Mouse (Mus musculus) forebrain, postnatal 0 days (tissue): ENCODE data around the gene Shisa2. TPM values are rescaled to one million over a fixed set of nuclear protein-coding genes. Genes with fewer than 3 reads are reported as not detected.

Experiments
- ATAC-seq: fragments of 200-750 bp; cut with Nextera tagmentation; 2 replicates; pipeline ENCODE4 v1.8.0; 2017; ENCODE audit warnings: mild to moderate bottlenecking, moderate library complexity
- DNase-seq: peaks from one replicate; pipeline ENCODE4 v3.0.0-alpha.2; 2015
- H3K27ac ChIP-seq: fragments of 300-500 bp; sonication (generic); 2 replicates; pipeline ENCODE4 v1.5.1; 2014; ENCODE audit warnings: low read depth, mild to moderate bottlenecking, antibody characterized with exemption, low read length, moderate library complexity, mixed read lengths
- H3K27me3 ChIP-seq: fragments of 300-500 bp; sonication (generic); 2 replicates; pipeline ENCODE4 v1.6.1; 2014; ENCODE audit warnings: mild to moderate bottlenecking, low read length, mixed read lengths; ENCODE audit not compliant: insufficient read depth
- H3K36me3 ChIP-seq: fragments of 300-500 bp; sonication (generic); 2 replicates; pipeline ENCODE4 v1.6.1; 2014; ENCODE audit warnings: mild to moderate bottlenecking, moderate library complexity; ENCODE audit not compliant: insufficient read depth
- H3K4me1 ChIP-seq: fragments of 300-500 bp; sonication (generic); 2 replicates; pipeline ENCODE4 v1.6.1; 2014; ENCODE audit warnings: antibody characterized with exemption; ENCODE audit not compliant: insufficient read depth
- H3K4me2 ChIP-seq: fragments of 300-500 bp; sonication (generic); 2 replicates; pipeline ENCODE4 v1.6.1; 2014; ENCODE audit warnings: low read depth, mild to moderate bottlenecking, moderate library complexity
- H3K4me3 ChIP-seq: fragments of 300-500 bp; sonication (generic); 2 replicates; pipeline ENCODE4 v1.5.1; 2014; ENCODE audit warnings: low read depth, low read length, mixed read lengths
- H3K9ac ChIP-seq: fragments of 300-500 bp; sonication (generic); 2 replicates; pipeline ENCODE4 v1.6.1; 2014; ENCODE audit warnings: mild to moderate bottlenecking
- H3K9me3 ChIP-seq: fragments of 300-500 bp; sonication (generic); 2 replicates; pipeline ENCODE4 v1.6.1; 2016; ENCODE audit warnings: low read length
- CTCF ChIP-seq: sonication (generic); IDR thresholded peaks from 2 replicates; pipeline ENCODE4 v1.5.1; 2016; ENCODE audit warnings: antibody characterized with exemption, control low read depth, low read depth
- WGBS: fragments of 180-500 bp; shearing (Covaris S2); extraction: QIAGEN DNeasy Blood & Tissue Kit; methylation state at CpG from one replicate; pipeline ENCODE4 v1.1.7; 2014; 5-methylcytosine and 5-hydroxymethylcytosine counted together
- polyA plus RNA-seq: library from polyadenylated mRNA; unstranded; fragments of >200 nt; fragmentation: Nextera tagmentation; extraction: Ambion mirVana; gene quantifications from 2 replicates; pipeline ENCODE4 v1.2.1, GENCODE M21; 2015
- total RNA-seq: library from RNA; depleted of rRNA; stranded (reverse); fragments of >200 nt; gene quantifications from 2 replicates; pipeline ENCODE4 v1.2.3, GENCODE M21; 2014

The Shisa2 gene
- total and polyA plus RNA-seq, 2 experiments from 2014 or later = 5.2 to 12.6 TPM

DNA sequence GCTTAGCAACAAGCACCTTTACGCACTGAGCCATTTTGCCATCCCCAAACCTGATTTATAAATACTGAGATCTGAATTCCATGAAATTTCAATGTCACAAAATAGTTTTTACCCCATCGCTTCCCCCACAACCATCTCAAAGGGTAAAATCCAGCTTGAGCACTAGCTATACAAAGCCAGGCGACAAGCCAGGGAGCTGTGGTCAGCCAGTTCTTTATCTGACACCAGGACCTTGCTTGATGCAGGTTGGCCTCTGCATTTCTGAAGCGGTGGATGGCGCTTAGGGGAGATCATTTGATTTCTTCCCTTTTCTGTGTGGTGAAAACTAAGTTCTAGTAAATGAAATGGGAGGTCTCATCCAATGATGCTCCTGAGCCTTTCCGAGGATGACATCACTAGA lies 7.0 kb downstream of the Shisa2 start:
- H3K4me3 ChIP-seq = no peak overlapping the region
- no peaks in the 10 kb centered on the region for H3K4me1 ChIP-seq
- no peak for ATAC-seq
- no peaks in the 10 kb centered on the region for H3K27me3 ChIP-seq
- 91% methylated on average over 6 of the region's 6 CpGs for WGBS
- no peak overlapping the region for H3K4me2 ChIP-seq
- H3K9ac ChIP-seq = no peak overlapping the region
- H3K36me3 ChIP-seq = no peaks in the 10 kb centered on the region
- DNase-seq = no peak
- no peak for TF ChIP-seq CTCF
- H3K9me3 ChIP-seq = no peaks in the 10 kb centered on the region
- H3K27ac ChIP-seq = no peak overlapping the region

DNA sequence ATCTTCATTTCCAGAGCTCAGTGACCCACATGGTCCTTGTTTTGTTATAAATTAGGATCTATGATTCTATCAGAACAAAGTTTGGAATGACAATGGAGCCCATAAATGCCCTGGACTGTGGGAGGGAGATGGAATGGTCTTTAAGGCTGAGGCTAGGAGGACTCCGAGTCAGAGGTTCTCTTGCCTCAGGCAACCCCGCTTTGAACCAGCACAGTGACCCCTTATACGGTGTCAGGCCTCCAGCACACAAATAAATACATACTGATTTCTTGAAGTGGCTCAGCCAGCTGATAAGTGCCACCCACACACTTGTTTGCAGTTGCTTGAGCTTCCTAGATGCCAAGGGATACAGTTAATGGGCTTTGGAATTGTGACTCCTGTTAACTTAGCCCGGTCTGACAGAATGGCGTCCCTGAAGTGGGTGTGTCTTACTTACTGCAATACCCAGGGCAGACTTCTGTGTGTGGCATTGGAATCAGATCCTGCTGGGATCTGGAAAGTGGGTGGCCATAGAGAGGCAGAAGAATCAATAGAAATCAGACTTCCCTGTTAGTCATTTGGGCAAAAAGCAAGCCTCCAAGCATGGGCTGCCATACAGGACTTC lies 8.3 kb downstream of the Shisa2 start:
- no peaks in the 10 kb centered on the region for H3K4me1 ChIP-seq
- TF ChIP-seq CTCF = no peak
- H3K27me3 ChIP-seq = no peaks in the 10 kb centered on the region
- no peak overlapping the region for H3K4me3 ChIP-seq
- WGBS = 71% methylated on average over 5 of the region's 5 CpGs
- no peak overlapping the region for H3K4me2 ChIP-seq
- DNase-seq (no peak), ATAC-seq (no peak)
- no peaks in the 10 kb centered on the region for H3K36me3 ChIP-seq
- H3K9me3 ChIP-seq = no peaks in the 10 kb centered on the region
- no peak overlapping the region for H3K9ac ChIP-seq
- H3K27ac ChIP-seq = no peak overlapping the region

DNA sequence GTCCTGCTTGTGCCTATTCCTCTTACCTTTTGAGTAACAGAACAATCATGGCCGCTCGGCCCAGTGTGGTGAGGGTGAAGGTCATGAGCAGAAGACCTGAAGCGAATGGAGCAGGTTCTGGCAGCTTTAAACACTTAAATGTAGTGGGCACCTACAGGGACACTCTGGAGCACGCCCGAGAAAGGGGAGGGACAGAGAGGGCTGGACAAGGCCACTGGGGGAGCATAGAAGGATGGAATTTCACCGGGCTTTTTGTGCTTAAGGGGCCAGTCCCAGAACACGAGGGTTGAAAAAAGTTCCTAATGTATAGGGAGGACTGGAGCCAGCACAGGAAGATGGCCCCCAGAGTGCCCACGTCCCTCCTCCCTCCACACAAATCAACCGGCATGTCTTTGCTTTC lies 8.9 kb downstream of the Shisa2 start:
- Histone ChIP-seq H3K9me3 (no peaks in the 10 kb centered on the region), H3K4me1 (no peaks in the 10 kb centered on the region), H3K4me2 (no peak overlapping the region), H3K27ac (no peak overlapping the region), H3K4me3 (no peak overlapping the region), H3K9ac (no peak overlapping the region), H3K27me3 (no peaks in the 10 kb centered on the region), H3K36me3 (no peaks in the 10 kb centered on the region)
- no peak for DNase-seq
- no peak for TF ChIP-seq CTCF
- 68% methylated on average over 9 of the region's 9 CpGs for WGBS
- no peak for ATAC-seq

DNA sequence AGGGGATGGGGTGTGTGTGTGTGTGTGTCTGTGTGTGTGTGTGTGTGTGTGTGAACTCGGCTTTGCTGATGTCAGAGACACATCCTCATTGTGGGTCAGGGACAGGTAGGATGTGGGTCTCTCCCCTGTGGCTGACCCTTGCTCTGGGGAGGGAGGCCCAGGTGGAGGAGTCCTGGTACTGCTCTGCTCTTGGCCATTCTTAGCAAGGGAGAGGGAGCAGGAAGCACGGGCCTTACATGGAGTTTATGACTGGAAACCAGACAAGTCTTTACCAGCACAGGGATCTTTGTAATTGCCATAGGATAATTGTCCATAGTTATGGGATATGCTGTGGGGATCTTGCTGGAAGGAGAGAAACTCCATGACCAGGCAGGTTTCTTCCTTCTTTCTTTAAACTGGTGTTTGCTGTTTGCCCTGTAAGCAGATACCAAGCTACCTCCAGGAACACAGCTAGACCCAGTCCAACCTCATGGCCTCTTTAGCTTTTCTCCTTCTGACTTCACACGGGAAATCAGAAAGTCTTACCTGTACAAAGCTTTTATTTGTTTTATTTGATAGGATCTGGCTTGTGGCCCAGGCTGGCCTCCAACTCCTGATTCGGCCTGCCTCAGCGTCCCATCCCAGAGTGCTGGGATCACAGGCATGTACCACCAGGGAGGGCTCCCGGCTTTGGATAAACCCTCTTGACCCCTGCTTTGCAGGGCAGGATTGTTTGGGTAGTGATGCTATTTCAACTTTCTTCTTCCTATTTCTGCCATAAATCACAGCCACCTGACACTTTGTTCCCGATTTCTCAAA lies 14.0 kb downstream of the Shisa2 start:
- no peak for TF ChIP-seq CTCF
- Histone ChIP-seq H3K9ac (no peak overlapping the region), H3K4me3 (no peak overlapping the region), H3K27me3 (no peaks in the 10 kb centered on the region), H3K27ac (no peak overlapping the region), H3K9me3 (no peaks in the 10 kb centered on the region), H3K4me1 (no peaks in the 10 kb centered on the region), H3K36me3 (no peaks in the 10 kb centered on the region), H3K4me2 (no peak overlapping the region)
- no peak for ATAC-seq
- 63% methylated on average over 7 of the region's 7 CpGs for WGBS
- no peak for DNase-seq

DNA sequence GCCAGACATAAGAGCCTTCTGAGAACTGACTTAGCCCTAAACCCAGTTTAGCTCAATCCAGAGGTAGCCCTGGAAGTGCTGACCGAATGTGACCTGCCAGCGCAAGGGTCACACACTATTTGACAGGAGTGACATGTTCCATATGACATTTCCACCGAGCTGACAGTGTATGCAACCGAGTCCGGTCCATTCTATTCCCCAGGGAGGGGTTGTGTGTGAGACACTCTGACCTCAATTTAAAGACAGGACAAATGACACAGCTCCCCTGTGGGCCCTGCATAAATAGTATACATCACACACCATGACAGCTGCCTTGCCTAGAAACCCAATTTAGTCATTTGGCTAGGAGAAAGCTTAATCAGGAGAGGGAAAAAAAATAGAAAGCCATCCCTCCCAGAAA lies 16.7 kb downstream of the Shisa2 start:
- WGBS = 42% methylated on average over 5 of the region's 5 CpGs
- TF ChIP-seq CTCF = no peak
- no peak overlapping the region for H3K9ac ChIP-seq

GRCm38 (mm10) chr14:59643582-59643981 lies 18.5 kb downstream of the Shisa2 start:
- Histone ChIP-seq H3K4me2 (no peak overlapping the region), H3K9me3 (no peaks in the 10 kb centered on the region), H3K4me1 (no peaks in the 10 kb centered on the region), H3K4me3 (no peak overlapping the region), H3K36me3 (no peaks in the 10 kb centered on the region), H3K9ac (no peak overlapping the region), H3K27me3 (no peaks in the 10 kb centered on the region), H3K27ac (no peak overlapping the region)
- TF ChIP-seq CTCF = no peak
- WGBS = 91% methylated on average over 12 of the region's 12 CpGs
- ATAC-seq (no peak), DNase-seq (no peak)

More for the DNA sequence above, 16.7 kb downstream of the Shisa2 start:
- H3K4me3 ChIP-seq = no peak overlapping the region
- no peak overlapping the region for H3K27ac ChIP-seq
- H3K27me3 ChIP-seq = no peaks in the 10 kb centered on the region
- DNase-seq = no peak
- H3K4me1 ChIP-seq = no peaks in the 10 kb centered on the region
- no peak overlapping the region for H3K4me2 ChIP-seq
- no peaks in the 10 kb centered on the region for H3K9me3 ChIP-seq
- ATAC-seq = no peak
- no peaks in the 10 kb centered on the region for H3K36me3 ChIP-seq

DNA sequence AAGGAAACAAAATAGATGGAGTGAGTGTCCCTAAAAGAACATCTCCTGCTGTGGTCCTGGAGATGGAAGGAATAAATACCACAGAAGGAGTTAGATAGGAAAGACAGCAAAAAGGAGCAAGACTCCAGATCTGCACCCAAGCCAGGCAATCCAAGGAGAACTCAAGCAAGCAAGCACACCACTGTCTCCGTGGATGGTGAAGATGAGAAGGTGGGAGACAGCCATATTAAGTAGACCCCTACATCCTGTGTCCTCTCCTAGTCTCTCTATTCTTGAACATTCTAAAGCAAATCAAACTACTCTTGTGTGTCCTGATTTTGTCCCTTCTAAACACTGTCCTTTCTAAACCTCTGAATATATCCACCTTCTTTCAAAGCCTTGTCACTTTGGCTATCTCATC lies 19.1 kb downstream of the Shisa2 start:
- Histone ChIP-seq H3K4me1 (no peaks in the 10 kb centered on the region), H3K4me3 (no peak overlapping the region), H3K36me3 (no peaks in the 10 kb centered on the region), H3K27ac (no peak overlapping the region), H3K9ac (no peak overlapping the region), H3K9me3 (no peaks in the 10 kb centered on the region), H3K27me3 (no peaks in the 10 kb centered on the region), H3K4me2 (no peak overlapping the region)
- 90% methylated on average over 1 of the region's 1 CpGs for WGBS
- TF ChIP-seq CTCF = no peak
- DNase-seq (no peak), ATAC-seq (no peak)
